Mouse (Mus musculus) CH12.LX (cell line): ENCODE measurements around the gene 9930021J03Rik. TPM values are rescaled to one million over a fixed set of nuclear protein-coding genes. Genes with fewer than 3 reads are reported as not detected.

Experiments used
- DNase-seq: peaks from one replicate; pipeline ENCODE4 v3.0.0-alpha.2; 2013; ENCODE audit errors: extremely low read depth
- H3K27ac ChIP-seq: 2 replicates; pipeline ENCODE4 v1.5.1; 2012; ENCODE audit warnings: low read depth, mild to moderate bottlenecking, control low read depth, moderate library complexity; ENCODE audit not compliant: insufficient read depth
- H3K27me3 ChIP-seq: replicated peaks from 2 replicates; pipeline ENCODE3; 2012; ENCODE audit warnings: inconsistent platforms
- H3K36me3 ChIP-seq, 2 experiments: replicated peaks in 1 of 2; 2 replicates each; pipeline versions ENCODE3 to v1.6.1; 2012; ENCODE audit warnings: inconsistent platforms in 1 of 2, low read length in 1 of 2, mild to moderate bottlenecking in 1 of 2, mixed read lengths in 1 of 2, moderate library complexity in 1 of 2; ENCODE audit not compliant: control insufficient read depth in 1 of 2, insufficient read depth in 1 of 2
- H3K4me1 ChIP-seq, 2 experiments: 2 replicates each; pipeline ENCODE4 v1.6.1; 2012; ENCODE audit warnings: inconsistent platforms in 1 of 2, moderate library complexity in 1 of 2; ENCODE audit not compliant: insufficient read depth in 2 of 2, control insufficient read depth in 1 of 2
- H3K4me2 ChIP-seq: 2 replicates; pipeline ENCODE4 v1.6.1; 2012; ENCODE audit warnings: low read depth, mild to moderate bottlenecking, control low read depth; ENCODE audit not compliant: poor library complexity, insufficient read depth, severe bottlenecking
- H3K4me3 ChIP-seq, 3 experiments: fragments of 150-350 bp in 1 of 3; sonication (generic) in 1 of 3; replicated peaks in 1 of 3; 2 replicates each; pipeline versions ENCODE3 to v1.5.1; 2011 to 2012; ENCODE audit warnings: low read depth in 2 of 3, low read length in 2 of 3, mild to moderate bottlenecking in 2 of 3, moderate library complexity in 2 of 3, control low read depth in 1 of 3, improper control_type of control experiment in 1 of 3, inconsistent platforms in 1 of 3, mixed read lengths in 1 of 3; ENCODE audit not compliant: poor library complexity in 1 of 3
- H3K79me2 ChIP-seq: replicated peaks from 2 replicates; pipeline ENCODE4 v1.6.1; 2012; ENCODE audit warnings: mild to moderate bottlenecking, moderate library complexity; ENCODE audit not compliant: control insufficient read depth, poor library complexity, insufficient read depth, severe bottlenecking; ENCODE audit errors: extremely low read depth
- H3K9ac ChIP-seq: 2 replicates; pipeline ENCODE4 v1.6.1; 2012; ENCODE audit warnings: low read depth, mild to moderate bottlenecking, control low read depth, moderate library complexity; ENCODE audit not compliant: insufficient read depth
- H3K9me3 ChIP-seq: replicated peaks from 2 replicates; pipeline ENCODE3; 2012; ENCODE audit warnings: low read length, inconsistent platforms, mixed read lengths
- BHLHE40 ChIP-seq: IDR thresholded peaks from 2 replicates; pipeline ENCODE4 v1.6.1; 2011; ENCODE audit warnings: mild to moderate bottlenecking, low read depth, low read length, improper control_type of control experiment
- CHD2 ChIP-seq: IDR thresholded peaks from 2 replicates; pipeline ENCODE4 v1.6.1; 2011; ENCODE audit warnings: low read length, improper control_type of control experiment
- E2F4 ChIP-seq: IDR thresholded peaks from 2 replicates; pipeline ENCODE4 v1.6.1; 2011; ENCODE audit warnings: low read depth, low read length, improper control_type of control experiment; ENCODE audit not compliant: insufficient replicate concordance
- ELF1 ChIP-seq: IDR thresholded peaks from 2 replicates; pipeline ENCODE4 v1.6.1; 2014; ENCODE audit warnings: low read depth, mild to moderate bottlenecking, inconsistent platforms, low read length, improper control_type of control experiment
- EP300 ChIP-seq: IDR thresholded peaks from 2 replicates; pipeline ENCODE4 v1.6.1; 2011; ENCODE audit warnings: low read length, improper control_type of control experiment
- HCFC1 ChIP-seq: IDR thresholded peaks from 2 replicates; pipeline ENCODE4 v1.6.1; 2012; ENCODE audit warnings: low read depth, mild to moderate bottlenecking, inconsistent platforms, low read length, improper control_type of control experiment
- IRF4 ChIP-seq: IDR thresholded peaks from 2 replicates; pipeline ENCODE4 v1.6.1; 2014; ENCODE audit warnings: low read depth, mild to moderate bottlenecking, inconsistent platforms, low read length, improper control_type of control experiment
- JUND ChIP-seq: conservative IDR thresholded peaks from 2 replicates; pipeline ENCODE4 v1.6.1; 2011; ENCODE audit warnings: low read depth, low read length, improper control_type of control experiment
- KAT2A ChIP-seq: IDR thresholded peaks from 2 replicates; pipeline ENCODE4 v1.6.1; 2012; ENCODE audit warnings: low read length, improper control_type of control experiment, inconsistent platforms; ENCODE audit not compliant: insufficient replicate concordance
- MAX ChIP-seq: IDR thresholded peaks from 2 replicates; pipeline ENCODE4 v1.6.1; 2011; ENCODE audit warnings: low read length, improper control_type of control experiment
- MAZ ChIP-seq: IDR thresholded peaks from 2 replicates; pipeline ENCODE4 v1.6.1; 2012; ENCODE audit warnings: low read depth, mild to moderate bottlenecking, inconsistent platforms, low read length, improper control_type of control experiment, moderate library complexity
- MEF2A ChIP-seq: IDR thresholded peaks from 2 replicates; pipeline ENCODE4 v1.6.1; 2014; ENCODE audit warnings: low read depth, mild to moderate bottlenecking, inconsistent platforms, low read length, improper control_type of control experiment, borderline replicate concordance
- NRF1 ChIP-seq: IDR thresholded peaks from 2 replicates; pipeline ENCODE4 v1.6.1; 2014; ENCODE audit warnings: low read depth, mild to moderate bottlenecking, inconsistent platforms, low read length, improper control_type of control experiment, moderate library complexity
- PAX5 ChIP-seq: IDR thresholded peaks from 2 replicates; pipeline ENCODE4 v1.6.1; 2012; ENCODE audit warnings: low read length, inconsistent platforms, mixed read lengths
- POLR2A ChIP-seq: IDR thresholded peaks from 2 replicates; pipeline ENCODE4 v1.6.1; 2011; ENCODE audit warnings: low read depth, mild to moderate bottlenecking, improper control_type of control experiment, low read length
- RAD21 ChIP-seq: IDR thresholded peaks from 2 replicates; pipeline ENCODE4 v1.6.1; 2011; ENCODE audit warnings: low read depth, mild to moderate bottlenecking, low read length, improper control_type of control experiment, moderate library complexity
- TBP ChIP-seq: conservative IDR thresholded peaks from 2 replicates; pipeline ENCODE4 v1.6.1; 2011; ENCODE audit warnings: low read depth, low read length, improper control_type of control experiment
- USF1 ChIP-seq: IDR thresholded peaks from 2 replicates; pipeline ENCODE4 v1.6.1; 2014; ENCODE audit warnings: low read depth, mild to moderate bottlenecking, inconsistent platforms, low read length, improper control_type of control experiment
- ZNF384 ChIP-seq: IDR thresholded peaks from 2 replicates; pipeline ENCODE4 v1.6.1; 2012; ENCODE audit warnings: low read depth, low read length, improper control_type of control experiment, inconsistent platforms
- dilution Hi-C: fragments of 300-500 bp; cut with MboI; formaldehyde crosslinking; loops from 2 replicates; pipeline ENCODE4 v1.14.3; 2020; ENCODE audit warnings: low sequenced_read_pairs; ENCODE audit not compliant: extremely low pct_unique_long_range_greater_than_20kb, extremely low pct_ligation_motif_present
- in situ Hi-C: fragments of 300-500 bp; cut with MboI; formaldehyde crosslinking; loops from 3 replicates; pipeline ENCODE4 v1.14.3; 2019; ENCODE audit warnings: low sequenced_read_pairs, low pct_ligation_motif_present, low pct_unique_long_range_greater_than_20kb, mixed read lengths
- polyA plus RNA-seq: library from polyadenylated mRNA; unstranded; fragments of >175 nt; gene quantifications from 2 replicates; pipeline ENCODE4 v1.2.1, GENCODE M21; 2012; ENCODE audit warnings: low read depth; ENCODE audit not compliant: insufficient read length
- total RNA-seq, 2 experiments: library from RNA; depleted of rRNA; stranded (reverse); fragments of 300-350 nt in 1 of 2; fragments of >200 nt in 1 of 2; gene quantifications; 2 replicates each; pipeline ENCODE4 v1.2.3; 2012 to 2014

Gene 9930021J03Rik
- total and polyA plus RNA-seq, 3 experiments: 4.2 to 8.7 (median 7.8) TPM

DNA sequence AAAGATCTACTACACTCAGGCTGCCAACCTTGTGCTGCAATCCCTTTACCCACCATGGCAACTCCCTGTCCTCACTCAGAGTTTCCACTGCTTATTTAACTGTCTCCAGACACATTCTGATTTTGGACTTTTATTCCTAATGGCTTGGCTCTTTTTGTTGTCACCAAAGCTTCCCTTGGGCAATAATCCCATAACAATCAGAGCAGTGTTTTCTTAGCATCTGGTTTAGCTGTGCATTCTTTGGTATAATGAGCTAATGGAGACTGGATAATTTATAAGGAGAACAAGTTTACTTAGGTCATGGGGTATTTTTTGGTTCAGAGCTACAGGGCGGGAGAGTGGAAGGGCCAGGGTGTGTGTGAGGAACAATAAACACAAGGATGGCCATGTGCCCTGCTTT, 32.4 kb upstream of the 9930021J03Rik start:
- Histone ChIP-seq H3K4me2 (no peak overlapping the region), H3K27ac (no peak overlapping the region), H3K9ac (no peak overlapping the region), H3K27me3 (no peaks in the 10 kb centered on the region), H3K79me2 (no peaks in the 10 kb centered on the region), H3K4me3 (no peak overlapping the region), H3K4me1 (no peaks in the 10 kb centered on the region), H3K9me3 (peaks cover 3% of the 10 kb centered on the region), H3K36me3 (no peaks in the 10 kb centered on the region)
- dilution Hi-C loops: no loop called here
- TF ChIP-seq NRF1 (no peak), MAZ (no peak), EP300 (no peak), BHLHE40 (no peak), USF1 (no peak), MAX (no peak), POLR2A (no peak), HCFC1 (no peak), CHD2 (no peak), TBP (no peak), E2F4 (no peak), ELF1 (no peak), PAX5 (no peak), RAD21 (no peak), JUND (no peak)
- DNase-seq: no peak
- in situ Hi-C loops: no loop called here

DNA sequence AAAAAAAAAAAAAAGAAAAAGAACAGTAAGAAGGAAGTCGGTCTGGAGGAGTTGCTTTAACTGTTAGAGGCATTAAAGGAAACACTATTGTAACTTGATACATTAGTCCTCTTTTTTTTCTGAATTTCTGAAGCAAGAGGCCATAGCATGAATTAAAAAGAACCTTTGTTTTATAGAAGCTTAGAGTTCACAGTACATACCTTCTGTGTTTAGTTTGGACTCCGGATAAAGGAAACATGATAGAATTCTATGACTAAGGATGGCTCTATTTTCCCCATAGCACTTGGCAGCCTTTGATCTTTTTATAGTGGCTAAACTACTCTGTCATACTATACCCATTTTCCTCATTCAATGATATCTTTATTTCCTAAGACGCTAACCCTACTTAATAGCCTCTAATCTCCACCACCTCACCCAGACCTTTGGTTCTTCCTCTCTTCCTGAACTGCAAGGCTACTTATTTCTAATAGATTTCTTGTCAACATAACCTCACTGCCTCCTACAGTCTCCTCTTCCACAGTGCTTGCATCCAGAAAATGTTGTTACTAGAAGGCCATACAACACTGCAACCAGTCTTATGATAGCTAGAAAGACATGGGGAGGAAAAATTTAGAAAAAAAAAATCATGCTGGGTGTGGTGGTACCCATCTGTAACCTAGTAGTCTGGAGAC, 29.7 kb upstream of the 9930021J03Rik start:
- dilution Hi-C loops: no loop called here
- in situ Hi-C loops: no loop called here

More for the DNA sequence above, 29.7 kb upstream of the 9930021J03Rik start:
- DNase-seq: no peak
- no peaks in the 10 kb centered on the region for H3K27me3 ChIP-seq
- H3K9me3 ChIP-seq: peaks cover 3% of the 10 kb centered on the region
- H3K4me2 ChIP-seq: no peak overlapping the region
- TF ChIP-seq KAT2A: no peak
- TF ChIP-seq MEF2A: no peak
- TF ChIP-seq JUND: no peak
- no peak for TF ChIP-seq IRF4
- TF ChIP-seq ZNF384: 0 out of 2 replicates have a peak, but pooled peaks have one; percentile 41
- TF ChIP-seq HCFC1: no peak
- TF ChIP-seq, all 38 proteins: peak for 1
- Histone ChIP-seq H3K36me3 (no peaks in the 10 kb centered on the region), H3K4me3 (no peak overlapping the region), H3K79me2 (no peaks in the 10 kb centered on the region), H3K9ac (no peak overlapping the region), H3K4me1 (no peaks in the 10 kb centered on the region), H3K27ac (no peak overlapping the region)
